Mouse (Mus musculus) heart, adult 9 months (tissue): ENCODE results near the gene Atxn7l1.
A peak's percentile ranks its signal among the peaks of the same experiment; 100 is the strongest.
"Not testable (repeated sequence)": the region's sequence is repeated elsewhere in the genome, so short reads cannot be mapped to it uniquely, and the experiment has no call there.

Source experiments
- DNase-seq, 2 experiments: peaks; one replicate each; pipeline ENCODE4 v3.0.0; 2022; ENCODE audit warnings: low spot score in 2 of 2

Atxn7l1 gene

GRCm38 (mm10) chr12:33149544-33150190 is 2.2 kb downstream of the Atxn7l1 start:
- DNase-seq = no peak

DNA sequence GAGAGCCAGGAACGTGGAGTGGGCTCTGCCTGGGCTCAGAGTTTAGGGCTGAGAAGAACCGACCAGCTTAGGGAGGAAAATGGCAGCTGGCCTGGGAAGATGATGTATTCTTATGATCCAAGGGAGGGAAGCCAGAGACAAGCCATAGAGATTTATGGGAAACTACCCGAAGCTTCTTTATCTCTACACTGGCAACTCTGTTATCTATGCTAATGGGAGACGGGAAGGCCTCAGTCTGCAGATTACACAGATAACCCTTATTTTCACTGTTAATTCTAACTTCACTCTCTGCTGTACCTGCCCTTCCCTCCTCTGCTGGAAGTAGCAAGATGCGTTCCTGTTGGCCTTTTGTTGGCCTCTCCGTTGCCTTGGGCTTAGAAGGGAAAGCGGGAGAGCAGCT is 5.6 kb downstream of the Atxn7l1 start:
- DNase-seq = no peak

DNA sequence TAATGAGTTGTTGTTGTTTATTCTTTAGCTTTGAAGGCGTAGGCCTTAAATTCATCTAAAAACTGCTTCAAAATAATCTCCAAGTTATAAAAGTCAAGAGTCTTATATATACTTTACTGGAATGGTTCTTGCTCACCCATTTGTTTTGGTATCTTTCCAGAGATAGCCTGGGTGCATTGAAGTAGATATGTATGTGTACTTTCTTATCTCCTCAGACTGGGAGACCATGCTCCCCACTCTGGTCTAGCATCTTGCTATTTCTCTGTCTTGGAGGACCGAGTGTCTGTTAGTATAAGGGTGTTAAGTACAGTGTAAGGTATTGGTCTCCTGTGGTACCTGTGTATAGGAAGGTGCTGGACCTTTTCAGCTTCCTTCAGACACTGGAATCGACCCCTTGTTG is 6.4 kb downstream of the Atxn7l1 start:
- no peak for DNase-seq

DNA sequence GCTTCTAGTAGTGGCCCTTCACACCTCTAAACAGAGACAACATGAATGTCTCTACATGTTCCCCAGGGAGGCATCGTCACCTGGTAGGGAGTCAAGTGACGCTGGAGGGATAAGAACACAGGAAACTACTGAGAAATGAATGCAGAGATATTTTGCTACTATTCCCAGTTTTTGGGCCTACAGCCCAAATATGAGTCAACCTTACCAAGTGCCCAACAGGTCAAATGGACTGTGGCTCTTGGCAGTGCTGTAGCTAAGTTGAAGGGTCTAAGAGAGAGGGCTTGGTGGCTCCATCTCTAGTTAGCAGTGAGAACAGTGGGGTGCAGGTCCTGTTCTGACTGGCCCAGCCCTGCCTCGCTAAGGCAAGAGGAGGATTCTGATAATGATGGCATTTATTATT is 7.2 kb downstream of the Atxn7l1 start:
- DNase-seq = no peak

- DNase-seq = no peak
Observed at GRCm38 (mm10) chr12:33156334-33157018, 9.0 kb downstream of the Atxn7l1 start.

DNA sequence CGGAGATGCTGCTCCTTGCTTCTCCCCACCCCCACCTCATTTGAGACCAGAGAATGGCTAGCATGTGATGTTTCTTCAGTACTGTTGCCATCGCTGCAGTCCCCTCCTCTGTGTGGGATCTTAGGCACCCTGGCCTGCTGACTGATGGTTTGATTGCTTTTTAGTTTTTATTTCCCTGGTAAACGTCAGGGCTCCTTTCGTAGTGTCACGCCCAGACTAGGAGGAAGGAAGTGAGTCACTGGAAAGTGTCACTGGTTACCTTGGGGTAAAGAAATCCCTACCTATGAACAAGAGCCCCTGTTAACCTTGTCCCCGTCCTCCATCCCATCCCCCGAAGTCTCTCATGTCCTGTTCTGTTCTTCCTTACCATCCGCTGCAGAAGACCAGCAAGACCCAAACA is 10.8 kb downstream of the Atxn7l1 start:
- DNase-seq = no peak

GRCm38 (mm10) chr12:33160406-33160805 is 12.9 kb downstream of the Atxn7l1 start:
- no peak for DNase-seq

GRCm38 (mm10) chr12:33162541-33162940 is 15.0 kb downstream of the Atxn7l1 start:
- peak in 1 of 2 experiments; percentile 29 for DNase-seq

GRCm38 (mm10) chr12:33164019-33164418 is 16.5 kb downstream of the Atxn7l1 start:
- DNase-seq = not testable (repeated sequence)

DNA sequence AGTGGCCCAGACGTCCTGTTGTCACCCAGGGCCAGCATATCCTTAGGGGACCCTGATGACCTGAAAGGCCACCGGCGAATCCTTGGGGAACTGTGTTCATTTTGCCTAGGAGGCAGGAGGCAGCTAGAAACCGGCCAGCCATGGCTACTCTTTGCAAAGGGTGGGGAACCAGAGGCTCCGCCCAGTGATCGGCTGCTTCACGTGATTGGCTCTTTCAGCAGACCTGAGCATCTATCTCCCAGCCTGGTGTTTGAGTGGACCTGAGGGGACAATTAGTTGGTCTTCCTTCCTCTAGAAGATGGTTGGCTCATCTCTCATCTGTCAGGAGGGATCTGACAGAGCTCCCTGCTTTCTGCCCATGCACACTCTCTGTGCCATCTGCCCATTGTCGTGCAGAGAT is 19.2 kb downstream of the Atxn7l1 start:
- DNase-seq = no peak

DNA sequence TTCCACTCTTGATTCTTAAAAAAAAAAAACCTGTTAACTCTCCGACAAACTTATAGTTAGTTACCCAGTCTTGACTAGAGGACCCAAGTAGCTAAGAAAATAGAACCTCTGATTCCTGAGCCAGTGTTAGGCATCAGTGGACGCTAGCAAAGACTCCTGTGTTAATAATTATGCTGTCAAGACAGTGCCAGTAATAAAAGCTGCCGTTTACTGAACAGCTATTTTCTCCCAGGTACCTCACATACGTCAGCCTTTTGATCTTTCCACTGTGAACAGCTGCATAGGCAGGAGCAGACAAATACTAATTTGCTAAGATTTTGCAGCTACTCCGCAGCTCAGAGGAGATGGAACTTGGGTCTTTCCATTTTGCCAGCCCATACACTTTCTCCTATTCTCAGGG is 20.1 kb downstream of the Atxn7l1 start:
- DNase-seq = no peak

GRCm38 (mm10) chr12:33168491-33168890 is 21.0 kb downstream of the Atxn7l1 start:
- no peak for DNase-seq

DNA sequence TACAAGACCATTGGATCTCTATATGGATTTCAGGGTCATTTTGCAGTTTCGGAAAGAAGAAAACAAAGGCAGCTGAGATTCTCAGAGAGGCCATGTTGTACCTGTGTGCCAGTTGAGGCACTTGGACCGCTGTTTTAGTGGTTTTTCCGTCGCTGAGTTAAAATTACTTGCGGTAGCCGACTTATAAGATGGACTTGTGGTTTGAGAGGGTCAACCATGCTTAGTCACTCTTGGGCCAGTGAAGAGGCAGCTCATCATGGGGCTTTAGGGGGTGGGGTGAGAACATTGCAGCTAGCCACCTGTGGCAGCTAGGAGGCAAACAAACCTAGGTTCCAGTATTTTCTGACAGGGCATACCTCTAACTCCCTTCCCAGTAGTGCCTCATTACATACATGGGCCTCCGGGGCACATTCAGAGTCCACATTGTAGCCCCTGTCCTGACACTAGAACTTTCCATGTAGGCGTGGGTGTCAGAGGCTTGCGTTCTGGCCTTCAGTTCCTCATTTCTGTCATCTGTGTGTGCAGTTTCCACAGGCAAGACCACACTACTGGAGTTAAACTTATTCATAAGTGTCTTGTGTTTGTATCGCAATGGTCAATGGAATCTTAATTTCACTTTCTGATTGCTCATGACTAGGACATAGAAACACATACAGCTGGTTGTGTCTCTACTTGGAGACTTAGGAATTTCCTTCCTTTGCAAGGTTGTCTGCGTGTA is 22.4 kb downstream of the Atxn7l1 start:
- no peak for DNase-seq

DNA sequence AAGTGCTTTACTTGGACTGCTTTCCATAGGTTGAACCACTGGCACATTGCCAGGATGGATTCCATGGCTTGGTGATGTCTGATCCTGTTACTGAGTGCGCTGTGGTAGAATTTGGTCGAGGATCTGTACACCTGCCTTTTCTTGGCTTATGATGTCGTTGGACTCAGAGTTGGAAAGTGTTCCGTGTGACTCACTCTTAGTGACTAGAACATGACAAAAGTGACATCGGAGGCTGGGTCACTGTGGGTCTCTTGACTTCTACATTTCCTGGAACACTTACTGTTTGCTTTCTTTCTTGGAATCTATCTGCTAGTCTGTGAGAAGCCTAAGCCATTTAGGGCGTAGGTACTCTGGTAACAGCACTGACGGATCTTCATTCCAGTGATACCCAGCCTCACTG is 23.3 kb downstream of the Atxn7l1 start:
- no peak for DNase-seq

GRCm38 (mm10) chr12:33172926-33173325 is 25.4 kb downstream of the Atxn7l1 start:
- no peak for DNase-seq

GRCm38 (mm10) chr12:33173720-33174141 is 26.2 kb downstream of the Atxn7l1 start:
- DNase-seq = no peak

DNA sequence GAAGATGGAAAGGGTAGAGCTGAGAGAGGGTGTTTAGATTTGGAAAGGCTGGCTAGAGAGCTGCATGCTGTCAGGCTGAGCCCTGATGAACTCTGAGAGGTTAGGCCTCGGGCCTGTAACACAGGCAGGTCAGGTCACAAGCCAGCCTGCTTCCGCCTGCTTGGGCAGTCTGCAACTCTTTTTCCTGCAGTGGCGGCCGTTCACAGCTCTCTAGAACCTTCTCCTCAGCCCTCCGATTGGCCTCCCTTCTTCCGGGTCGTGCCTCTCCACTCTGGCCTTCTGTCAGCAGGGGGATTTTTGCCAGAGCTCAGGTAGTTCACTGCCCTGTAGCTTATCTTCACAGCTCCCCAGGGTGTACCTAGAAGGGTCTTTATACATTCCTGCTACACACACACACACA is 26.7 kb downstream of the Atxn7l1 start:
- no peak for DNase-seq

- no peak for DNase-seq
Observed at GRCm38 (mm10) chr12:33174675-33175357, 27.3 kb downstream of the Atxn7l1 start.

DNA sequence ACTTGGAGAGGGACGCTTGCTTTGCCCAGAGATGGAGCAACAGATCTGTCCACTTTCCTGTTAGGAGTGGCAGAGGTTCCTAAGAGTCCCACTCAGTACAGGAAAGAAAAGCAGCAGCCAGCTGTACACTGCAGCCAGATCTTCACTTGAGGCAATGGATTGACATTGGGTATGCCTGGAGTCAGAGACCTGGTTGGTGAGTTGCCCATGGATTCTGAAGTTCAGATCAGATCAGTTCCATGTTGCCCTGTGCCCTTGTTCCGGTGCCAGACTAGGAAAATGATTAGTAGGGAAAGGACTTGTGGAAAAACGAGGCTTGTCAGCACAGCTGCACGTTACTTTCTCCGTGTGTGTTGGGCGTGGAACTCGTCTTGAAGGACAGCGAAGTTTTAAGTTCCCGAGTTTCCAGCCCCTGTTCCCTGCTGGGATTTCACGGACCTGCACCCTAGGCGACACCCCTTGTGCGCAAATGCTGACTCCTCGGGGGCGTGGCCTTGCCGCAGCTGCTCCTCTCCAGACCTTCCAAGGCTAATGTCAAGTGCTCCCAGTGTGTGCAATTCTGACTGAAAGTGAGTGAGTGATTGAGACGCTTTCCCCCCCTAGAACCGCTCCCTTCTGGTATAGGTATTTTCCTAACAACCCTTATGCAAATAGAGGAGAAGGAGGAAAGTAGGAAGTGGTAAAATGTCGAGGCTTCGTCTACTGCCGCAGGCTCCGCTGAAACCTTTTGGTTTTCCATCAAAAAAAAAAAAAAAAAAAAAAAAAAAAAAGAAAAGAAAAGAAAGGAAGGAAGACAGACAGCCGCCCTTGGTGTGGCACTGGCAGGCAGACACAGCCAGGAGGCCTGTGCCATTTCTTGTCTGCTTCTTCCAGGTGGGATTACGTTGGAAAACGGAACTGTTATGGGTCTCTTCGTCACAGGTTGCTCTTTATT is 28.4 kb downstream of the Atxn7l1 start:
- peak; percentile 54 to 68 for DNase-seq

GRCm38 (mm10) chr12:33176555-33176900 is 29.0 kb downstream of the Atxn7l1 start:
- DNase-seq = no peak

- DNase-seq = no peak
Observed at GRCm38 (mm10) chr12:33180421-33180820, 32.9 kb downstream of the Atxn7l1 start.
